Mouse (Mus musculus) E14TG2a.4 (cell line): ENCODE data around the gene Fhl1.
A peak's percentile ranks its signal among the peaks of the same experiment; 100 is the strongest.

ENCODE experiments used
- H3K27me3 ChIP-seq: 2 replicates; pipeline ENCODE4 v1.6.1; 2014; ENCODE audit warnings: low read length, control low read depth; ENCODE audit not compliant: insufficient read depth
- H3K36me3 ChIP-seq: 2 replicates; pipeline ENCODE4 v1.6.1; 2014; ENCODE audit warnings: low read length, control low read depth; ENCODE audit not compliant: insufficient read depth
- H3K4me1 ChIP-seq: replicated peaks from 2 replicates; pipeline ENCODE4 v1.6.1; 2014; ENCODE audit warnings: low read depth, low read length, control low read depth
- H3K4me3 ChIP-seq: replicated peaks from 2 replicates; pipeline ENCODE4 v1.5.1; 2014; ENCODE audit warnings: mild to moderate bottlenecking, low read length
- H3K9me3 ChIP-seq: 2 replicates; pipeline ENCODE4 v1.6.1; 2014; ENCODE audit warnings: low read length, control low read depth
- CTCF ChIP-seq: conservative IDR thresholded peaks from 2 replicates; pipeline ENCODE4 v1.5.1; 2014; ENCODE audit warnings: low read length
- NANOG ChIP-seq: IDR thresholded peaks from 2 replicates; pipeline ENCODE4 v1.6.1; 2014; ENCODE audit warnings: borderline replicate concordance, low read length, mixed read lengths
- POU5F1 ChIP-seq: IDR thresholded peaks from 2 replicates; pipeline ENCODE4 v1.6.1; 2014; ENCODE audit warnings: low read length, borderline replicate concordance

Fhl1 gene

GRCm38 (mm10) chrX:56736226-56736625 lies 4.6 kb downstream of the Fhl1 start:
- H3K27me3 ChIP-seq, result no peaks in the 10 kb centered on the region
- H3K4me3 ChIP-seq, result no peak overlapping the region
- no peaks in the 10 kb centered on the region for H3K36me3 ChIP-seq
- no peaks in the 10 kb centered on the region for H3K9me3 ChIP-seq
- no peak for TF ChIP-seq CTCF
- no peak for TF ChIP-seq NANOG
- no peak for TF ChIP-seq POU5F1
- H3K4me1 ChIP-seq, result peaks cover 5% of the 10 kb centered on the region; the same call in 1 of the 2 replicates

- Histone ChIP-seq H3K27me3 (no peaks in the 10 kb centered on the region), H3K4me3 (no peak overlapping the region), H3K4me1 (0 out of 2 replicates have a peak, but pooled peaks cover 5% of the 10 kb centered on the region), H3K9me3 (no peaks in the 10 kb centered on the region), H3K36me3 (no peaks in the 10 kb centered on the region)
- no peak for TF ChIP-seq NANOG
- TF ChIP-seq CTCF, result no peak
- no peak for TF ChIP-seq POU5F1
These were observed 6.4 kb downstream of the Fhl1 start for GRCm38 (mm10) chrX:56737848-56738554.

GRCm38 (mm10) chrX:56741428-56741827 lies 9.8 kb downstream of the Fhl1 start:
- no peaks in the 10 kb centered on the region for H3K4me1 ChIP-seq
- TF ChIP-seq POU5F1 (no peak), CTCF (no peak), NANOG (no peak)

GRCm38 (mm10) chrX:56751536-56751935 lies 19.9 kb downstream of the Fhl1 start:
- Histone ChIP-seq H3K36me3 (no peaks in the 10 kb centered on the region), H3K27me3 (no peaks in the 10 kb centered on the region), H3K9me3 (no peaks in the 10 kb centered on the region), H3K4me3 (no peak overlapping the region), H3K4me1 (no peaks in the 10 kb centered on the region)
- no peak for TF ChIP-seq CTCF
- no peak for TF ChIP-seq POU5F1
- TF ChIP-seq NANOG, result no peak

More at GRCm38 (mm10) chrX:56741428-56741827, 9.8 kb downstream of the Fhl1 start:
- H3K4me3 ChIP-seq, result no peak overlapping the region
- no peaks in the 10 kb centered on the region for H3K9me3 ChIP-seq
- no peaks in the 10 kb centered on the region for H3K27me3 ChIP-seq
- H3K36me3 ChIP-seq, result no peaks in the 10 kb centered on the region

- no peaks in the 10 kb centered on the region for H3K36me3 ChIP-seq
- H3K4me3 ChIP-seq, result no peak overlapping the region
- H3K27me3 ChIP-seq, result no peaks in the 10 kb centered on the region
- H3K4me1 ChIP-seq, result no peaks in the 10 kb centered on the region
- no peaks in the 10 kb centered on the region for H3K9me3 ChIP-seq
- no peak for TF ChIP-seq POU5F1
- TF ChIP-seq NANOG, result no peak
- no peak for TF ChIP-seq CTCF
These were observed 20.6 kb downstream of the Fhl1 start for GRCm38 (mm10) chrX:56752144-56752543.

- Histone ChIP-seq H3K36me3 (no peaks in the 10 kb centered on the region), H3K4me3 (no peak overlapping the region), H3K4me1 (no peaks in the 10 kb centered on the region), H3K9me3 (no peaks in the 10 kb centered on the region), H3K27me3 (no peaks in the 10 kb centered on the region)
- no peak for TF ChIP-seq CTCF
- TF ChIP-seq POU5F1, result no peak
- TF ChIP-seq NANOG, result no peak
These were observed 22.0 kb downstream of the Fhl1 start for GRCm38 (mm10) chrX:56753317-56754289.

GRCm38 (mm10) chrX:56755646-56756045 lies 24.1 kb downstream of the Fhl1 start:
- Histone ChIP-seq H3K9me3 (no peaks in the 10 kb centered on the region), H3K27me3 (no peaks in the 10 kb centered on the region), H3K4me1 (no peaks in the 10 kb centered on the region), H3K36me3 (no peaks in the 10 kb centered on the region), H3K4me3 (no peak overlapping the region)
- TF ChIP-seq NANOG, result no peak
- no peak for TF ChIP-seq POU5F1
- TF ChIP-seq CTCF, result peak; percentile 50

- no peak overlapping the region for H3K4me3 ChIP-seq
- no peak for TF ChIP-seq CTCF
- TF ChIP-seq NANOG, result no peak
- TF ChIP-seq POU5F1, result no peak
- no peaks in the 10 kb centered on the region for H3K27me3 ChIP-seq
- H3K4me1 ChIP-seq, result no peaks in the 10 kb centered on the region
- no peaks in the 10 kb centered on the region for H3K9me3 ChIP-seq
- H3K36me3 ChIP-seq, result no peaks in the 10 kb centered on the region
These were observed 24.8 kb downstream of the Fhl1 start for GRCm38 (mm10) chrX:56756352-56756751.
